Mouse (Mus musculus) lung, adult 2 months (tissue): ENCODE measurements at regions not wholly inside any gene's neighbourhood (a gene's known extent, or its start where the extent isn't known, plus 50 kb on each side); places are given as distances from the start of the nearest gene placed in this dataset.

Source experiments
- CTCF ChIP-seq: fragments of 200-500 bp; IDR thresholded peaks from 2 replicates; pipeline ENCODE4 v1.5.1; 2011; ENCODE audit warnings: mild to moderate bottlenecking, low read length, control low read depth; ENCODE audit not compliant: insufficient read depth
- POLR2A ChIP-seq: fragments of 200-500 bp; IDR thresholded peaks from 2 replicates; pipeline ENCODE4 v1.6.1; 2011; ENCODE audit warnings: low read depth, mild to moderate bottlenecking, control low read depth, low read length, borderline replicate concordance; ENCODE audit errors: extremely low read depth

GRCm38 (mm10) chr13:101862011-101862410 is 94.0 kb upstream of the Pik3r1 start:
- no peak for TF ChIP-seq CTCF
- no peak for TF ChIP-seq POLR2A
